Mouse (Mus musculus) c-Kit-positive CD71-negative TER-119-negative erythroid progenitor cells, embryonic 14.5 days (primary cell): ENCODE results near the gene Msrb3.

Source experiments
- DNase-seq: peaks from one replicate; pipeline ENCODE4 v3.0.0-alpha.2; 2013; ENCODE audit warnings: low read depth

Msrb3 gene

DNA sequence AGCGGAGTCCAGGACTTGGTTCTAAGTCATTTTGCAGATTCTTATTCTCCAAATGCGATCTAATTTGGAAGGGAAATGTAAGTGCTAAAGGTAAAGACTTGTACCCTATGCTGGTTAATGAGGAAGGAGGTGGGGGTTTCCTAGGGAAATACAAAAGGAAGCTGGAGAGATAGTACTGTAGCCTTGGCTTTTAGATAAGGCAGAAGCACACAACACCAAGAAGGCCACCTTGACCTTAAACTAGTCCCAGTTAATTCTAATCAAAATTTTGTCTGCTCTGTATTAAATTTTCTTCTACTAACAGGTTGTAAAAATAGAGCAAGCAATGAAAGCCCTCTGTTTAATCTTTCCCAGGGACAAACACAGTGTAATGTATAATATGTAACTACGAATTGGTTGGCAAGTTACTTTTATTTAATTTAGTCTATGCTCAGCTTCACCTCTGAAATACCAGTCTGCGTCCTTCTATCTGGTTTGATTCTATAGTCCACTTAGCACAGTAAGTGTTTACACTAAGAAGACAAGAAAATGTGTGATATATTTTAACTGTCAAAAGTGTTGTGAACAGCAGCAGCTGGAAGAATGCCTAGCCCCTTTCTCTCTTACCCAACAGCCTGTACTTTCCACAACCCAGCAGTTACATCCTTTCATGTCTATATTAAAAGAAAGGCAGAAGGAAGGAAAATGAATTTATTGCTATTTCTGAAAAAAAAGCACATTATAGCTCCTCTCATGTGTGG, 87.9 kb downstream of the Msrb3 start:
- no peak for DNase-seq

GRCm38 (mm10) chr10:120810053-120810696, 88.7 kb downstream of the Msrb3 start:
- DNase-seq, result no peak

- no peak for DNase-seq
These were observed 90.7 kb downstream of the Msrb3 start for GRCm38 (mm10) chr10:120808167-120808566.

- DNase-seq, result no peak
These were observed 97.8 kb downstream of the Msrb3 start for GRCm38 (mm10) chr10:120801127-120801526.

DNA sequence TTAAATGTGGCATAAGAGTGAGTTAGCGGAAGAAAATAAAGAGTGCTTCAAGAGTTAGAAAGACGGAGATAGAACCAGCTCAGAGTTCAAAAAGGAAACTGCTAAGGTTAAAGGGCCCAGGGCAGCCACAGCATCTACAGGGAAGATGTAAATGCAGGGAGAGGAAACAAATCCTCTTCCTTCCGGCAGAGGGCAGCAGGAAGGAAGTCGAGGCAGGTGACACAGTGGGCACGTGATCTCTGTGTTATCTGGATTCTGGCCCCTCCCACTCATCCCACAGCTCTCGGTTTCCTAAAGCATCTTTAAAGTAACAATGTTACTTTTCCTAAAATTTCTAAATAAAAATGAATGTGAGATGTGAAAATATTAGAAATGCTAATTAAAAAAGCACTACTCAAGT, 99.4 kb downstream of the Msrb3 start:
- no peak for DNase-seq

GRCm38 (mm10) chr10:120796749-120797148, 102.2 kb downstream of the Msrb3 start:
- no peak for DNase-seq

DNA sequence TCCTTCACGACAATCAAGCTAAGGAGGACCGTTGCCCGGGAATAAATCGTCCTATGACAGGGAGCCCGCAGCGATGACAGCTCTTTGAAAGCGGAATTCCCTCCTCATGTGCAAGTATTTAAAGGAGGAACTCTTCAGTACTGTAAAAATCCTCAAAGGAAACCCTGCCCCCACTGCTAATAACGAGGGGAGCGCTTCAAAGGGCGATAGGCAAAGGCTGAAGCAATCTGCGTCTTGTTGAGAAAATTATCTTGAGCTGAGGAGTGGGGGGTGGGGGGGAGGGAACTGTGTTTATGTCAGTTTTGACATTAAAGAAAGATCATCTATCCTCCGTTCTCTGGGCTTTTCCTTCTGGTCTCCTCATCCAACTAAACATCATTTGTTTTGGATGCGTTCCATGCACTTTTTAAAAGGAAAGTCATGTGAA, 104.5 kb downstream of the Msrb3 start:
- DNase-seq, result no peak

GRCm38 (mm10) chr10:120792191-120792765, 106.6 kb downstream of the Msrb3 start:
- DNase-seq, result no peak

GRCm38 (mm10) chr10:120791438-120791837, 107.5 kb downstream of the Msrb3 start:
- DNase-seq, result no peak

GRCm38 (mm10) chr10:120787202-120787601, 111.7 kb downstream of the Msrb3 start:
- no peak for DNase-seq

DNA sequence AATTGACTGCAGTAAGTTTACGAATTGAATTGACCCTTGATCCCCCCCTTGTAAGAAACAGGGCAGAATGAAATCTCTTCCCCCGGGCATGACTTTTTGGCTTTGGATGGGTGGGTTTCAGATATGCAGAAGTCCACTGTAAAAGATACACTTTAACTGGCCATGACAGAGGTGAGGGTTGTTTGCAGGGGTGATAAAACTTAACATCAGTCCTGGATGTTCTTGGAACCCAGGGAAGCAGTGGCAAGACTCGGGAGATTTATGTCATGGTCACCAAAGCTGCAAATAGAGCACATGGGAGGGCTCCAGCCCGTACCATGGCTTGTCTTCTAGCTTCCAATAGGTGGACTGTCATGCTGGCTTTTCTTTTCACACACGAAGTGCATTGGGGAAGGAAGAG, 114.4 kb downstream of the Msrb3 start:
- no peak for DNase-seq

GRCm38 (mm10) chr10:120783393-120783792, 115.5 kb downstream of the Msrb3 start:
- DNase-seq, result no peak

DNA sequence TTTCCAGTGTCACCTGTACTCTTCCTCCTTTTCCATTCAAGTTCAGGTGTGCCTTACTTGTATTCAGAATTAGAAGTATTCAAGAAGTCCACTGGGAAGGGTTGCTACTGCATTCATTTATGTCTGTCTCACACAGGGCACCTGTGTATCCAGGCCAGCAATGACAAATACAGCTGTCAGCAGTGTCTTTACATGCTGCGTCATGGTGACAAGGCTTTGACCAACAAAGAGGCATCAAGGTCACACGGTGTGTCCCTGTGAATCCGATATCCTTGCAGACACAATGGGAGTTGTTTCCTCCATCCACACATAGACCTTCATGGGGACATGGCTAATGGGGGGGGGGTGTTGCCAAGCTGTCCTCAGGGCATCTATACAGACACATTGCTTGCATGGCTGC, 121.4 kb downstream of the Msrb3 start:
- no peak for DNase-seq

- no peak for DNase-seq
These were observed 123.5 kb downstream of the Msrb3 start for GRCm38 (mm10) chr10:120775361-120775760.

DNA sequence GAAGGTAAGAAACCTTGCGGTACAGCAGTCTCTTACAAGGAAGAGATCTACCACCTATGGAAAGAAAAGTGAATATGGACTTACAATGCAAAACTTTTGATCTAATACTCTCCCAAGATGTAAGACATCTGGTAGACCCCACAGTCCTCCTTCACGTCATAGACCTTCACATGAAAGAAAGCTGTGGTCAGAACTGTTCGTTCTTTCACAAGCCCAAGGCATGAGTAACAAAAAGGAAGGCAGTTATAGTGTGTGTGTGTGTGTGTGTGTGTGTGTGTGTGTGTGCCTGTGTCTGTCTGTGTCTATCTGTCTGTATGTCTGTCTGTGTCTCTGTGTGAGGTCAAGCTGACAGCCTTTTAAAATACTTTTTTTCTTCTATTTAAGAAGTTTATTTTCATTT, 131.5 kb downstream of the Msrb3 start:
- no peak for DNase-seq

DNA sequence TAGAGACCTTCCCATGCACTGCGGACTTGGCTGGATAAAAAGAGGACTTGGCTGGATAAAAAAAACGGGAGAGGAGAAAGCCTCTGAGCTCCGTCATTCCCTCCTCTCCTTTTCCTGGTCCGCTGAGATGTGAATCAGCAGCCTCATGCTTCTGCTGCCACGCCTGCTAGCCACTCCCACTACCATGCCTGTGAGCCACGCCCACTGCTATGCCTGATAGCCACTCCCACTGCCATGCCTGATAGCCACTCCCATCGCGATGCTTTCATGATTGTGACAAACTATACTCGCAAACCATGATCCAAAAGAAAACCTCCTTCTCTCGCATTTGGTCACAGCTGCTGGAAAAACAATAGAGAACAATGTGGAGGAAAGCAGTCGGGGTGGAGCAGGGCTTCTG, 133.5 kb downstream of the Msrb3 start:
- DNase-seq, result no peak

DNA sequence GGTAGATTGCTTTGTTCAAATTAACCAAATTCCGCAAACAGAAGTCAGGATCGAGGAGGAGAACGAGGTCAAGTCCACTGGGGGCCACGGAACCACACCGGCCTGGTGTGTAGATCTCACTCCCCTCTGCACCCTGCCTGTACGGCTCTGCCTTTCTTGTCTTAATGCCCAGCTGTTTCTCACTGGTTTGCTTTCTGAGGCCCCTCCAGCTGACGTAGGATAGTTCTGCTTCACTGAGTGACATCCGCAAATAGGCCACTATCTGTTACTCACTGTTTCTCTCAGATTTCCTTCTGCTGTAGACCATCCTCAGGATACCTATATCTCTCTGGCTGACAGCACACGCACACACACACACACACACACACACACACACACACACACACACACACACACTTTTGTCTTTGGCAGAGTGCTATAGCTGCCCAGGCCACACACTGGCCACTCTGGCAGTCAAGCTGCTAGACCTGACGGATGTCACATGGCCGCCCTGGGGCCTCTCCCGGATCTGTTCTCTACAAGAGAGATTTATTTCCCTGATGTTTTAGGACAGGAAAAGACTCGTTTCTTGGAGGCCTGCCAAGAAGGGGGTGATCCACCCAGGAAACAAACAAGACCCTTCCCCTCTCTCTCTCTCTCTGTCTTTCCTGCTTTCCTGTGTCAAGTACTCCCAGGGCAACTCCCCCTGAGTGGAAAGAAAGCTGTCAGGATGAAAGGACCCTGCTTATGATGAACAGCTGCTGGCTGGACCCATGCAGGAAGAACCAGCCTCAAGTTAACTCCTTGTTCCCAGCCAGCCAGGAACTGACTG, 135.0 kb downstream of the Msrb3 start:
- no peak for DNase-seq

GRCm38 (mm10) chr10:120762958-120763357, 135.9 kb downstream of the Msrb3 start:
- DNase-seq, result no peak

DNA sequence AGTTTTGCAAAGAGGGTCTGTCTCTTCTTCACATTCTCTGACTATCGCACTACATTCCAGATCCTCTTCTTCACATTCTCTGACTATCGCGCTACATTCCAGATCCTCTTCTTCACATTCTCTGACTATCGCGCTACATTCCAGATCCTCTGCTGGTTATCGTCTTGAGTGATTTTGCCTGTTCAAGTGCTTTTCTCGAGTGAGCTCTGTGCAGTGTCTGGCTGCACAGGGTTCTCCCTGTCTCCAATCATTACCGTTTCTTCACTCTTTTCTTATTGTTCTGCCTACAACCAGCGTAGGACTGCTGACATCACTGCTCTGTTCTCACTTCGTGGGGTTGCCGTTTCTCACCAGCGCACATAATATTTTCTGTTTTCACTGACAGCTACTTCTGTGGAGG, 138.2 kb downstream of the Msrb3 start:
- no peak for DNase-seq

DNA sequence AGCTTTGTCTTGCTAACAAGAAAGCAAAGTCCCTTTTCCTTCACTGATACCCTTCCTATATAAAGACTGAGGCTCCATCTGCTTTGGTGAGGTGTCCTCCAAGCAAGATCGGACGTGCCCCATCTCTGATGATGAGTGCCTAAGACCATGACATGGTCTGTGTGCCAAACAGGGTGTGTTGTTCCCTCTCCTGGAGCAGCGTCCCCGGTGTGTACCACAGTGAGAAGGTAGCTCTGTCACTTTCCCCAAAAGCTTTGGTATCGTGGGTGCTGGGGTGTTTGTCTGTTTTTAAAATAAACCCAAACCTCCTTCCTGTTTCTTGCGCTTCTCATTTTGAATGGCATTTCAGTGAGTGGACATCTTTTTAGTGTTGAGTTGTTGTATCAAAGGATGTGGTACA, 139.0 kb downstream of the Msrb3 start:
- DNase-seq, result no peak

DNA sequence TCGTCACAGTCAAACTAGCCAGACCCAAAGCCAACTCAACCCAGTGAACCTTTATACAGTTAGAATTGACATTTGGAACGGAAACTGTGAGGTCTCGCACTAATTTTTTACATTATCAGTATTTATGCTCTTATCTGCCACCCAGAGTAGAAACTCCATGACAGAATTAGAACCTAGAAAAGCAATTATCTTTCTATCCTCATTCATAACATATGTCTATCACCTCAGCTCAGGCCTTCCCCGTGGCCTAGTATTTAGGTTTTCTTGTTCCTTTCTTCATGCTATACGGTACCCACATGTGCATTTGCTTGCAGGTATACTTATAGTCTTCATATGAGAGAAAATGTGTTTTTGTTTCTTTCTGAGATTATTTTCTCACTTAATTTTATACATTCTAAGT, 146.4 kb downstream of the Msrb3 start:
- DNase-seq, result no peak

- no peak for DNase-seq
These were observed 147.1 kb downstream of the Msrb3 start for GRCm38 (mm10) chr10:120751821-120752261.
